8 mouse cellular contexts compared by ENCODE assay signal in genomic region chr13:40722741-40723597, GRCm38 (mm10). TPM values are rescaled to one million over a fixed set of nuclear protein-coding genes. Genes with fewer than 3 reads are reported as not detected.
DNase-seq lines count a peak whose midpoint lies in the region; ATAC-seq and TF ChIP-seq lines count a peak whose summit lies in the region.

No protein-coding gene starts in this region.

- H3K4me1 ChIP-seq in hindbrain, postnatal 0 days (ENCODE audit: insufficient read depth, low read length), result no peaks in the 10 kb centered on the region

- peak; percentile 93 for ATAC-seq in common myeloid progenitor, adult 5-6 weeks (replicated peaks; ENCODE audit: low read depth, poor library complexity, severe bottlenecking)
- ATAC-seq in hindbrain, postnatal 0 days, result peak; percentile 97
- peak; percentile 88 for ATAC-seq in megakaryocyte progenitor cell, adult 5-6 weeks (replicated peaks; ENCODE audit: poor library complexity)

- TF ChIP-seq CTCF in gastrocnemius, adult 2 months (IDR thresholded peaks at IDR 0.05), result peak; percentile 38
- TF ChIP-seq CTCF in hindbrain, postnatal 0 days (IDR thresholded peaks at IDR 0.05; ENCODE audit: low read depth), result peak; percentile 71

- H3K27me3 ChIP-seq in hindbrain, postnatal 0 days (ENCODE audit: insufficient read depth, low read length), result peaks cover 75% of the 10 kb centered on the region

- peak overlapping the region; percentile 50 for H3K27ac ChIP-seq in gastrocnemius, adult 2 months
- H3K27ac ChIP-seq in hindbrain, postnatal 0 days, result peak overlapping the region; percentile 27; the same call in 1 of the 2 replicates

- no peaks in the 10 kb centered on the region for H3K9me3 ChIP-seq in hindbrain, postnatal 0 days (ENCODE audit: low read length)

- WGBS in hindbrain, postnatal 0 days, result under 1% methylated on average over 67 of the region's 70 CpGs

- H3K4me3 ChIP-seq in gastrocnemius, adult 2 months, result peak overlapping the region; percentile 76
- H3K4me3 ChIP-seq in hindbrain, postnatal 0 days (ENCODE audit: low read length), result peak overlapping the region; percentile 50

- intact Hi-C loops in gastrocnemius, adult 2 months (cut with DNase I), result no loop called here
- intact Hi-C loops in left cerebral cortex, postnatal 10 days (cut with DNase I), result no loop called here

- peak overlapping the region; percentile 59 for H3K4me2 ChIP-seq in hindbrain, postnatal 0 days (ENCODE audit: low read depth, low read length)

- H3K36me3 ChIP-seq in hindbrain, postnatal 0 days (ENCODE audit: insufficient read depth, low read length), result no peaks in the 10 kb centered on the region

- peak; percentile 98 for DNase-seq in adipocyte (ENCODE audit: low spot score)
- peak; percentile 94 for DNase-seq in gastrocnemius, adult 2 months
- DNase-seq in hindbrain, postnatal 0 days (ENCODE audit: low spot score), result peak; percentile 97
- DNase-seq in left cerebral cortex, postnatal 10 days (ENCODE audit: extremely low spot score in 1 of 2, low spot score in 2 of 2), result peak; percentile 77 to 93
- peak; percentile 89 to 91 for DNase-seq in right cerebral cortex, postnatal 10 days (ENCODE audit: low spot score in 2 of 2)
- peak; percentile 92 for DNase-seq in urinary bladder, postnatal 14 days (ENCODE audit: low spot score)

- peak overlapping the region; percentile 18 for H3K9ac ChIP-seq in hindbrain, postnatal 0 days (replicated peaks; ENCODE audit: low read length)

RNA-seq across cellular contexts. Expression of gene Tfap2a, which starts 15.2 kb away (rescaled TPM):
- 0.23 TPM in 1 of 2 replicates, not detected in the other for total RNA-seq in common myeloid progenitor, adult 5-6 weeks (2017)
- total RNA-seq in gastrocnemius, adult 2 months (2021), result under 1 TPM in 1 of 2 experiments, not detected in 1; 0.06 TPM
- total RNA-seq in hindbrain, postnatal 0 days (2014; rRNA removed), result 2.1 and 4.7 TPM in 2 replicates
- 6.9 and 7.2 TPM in 2 replicates for polyA plus RNA-seq in hindbrain, postnatal 0 days (2015; fragmentation: Nextera tagmentation; extraction: Ambion mirVana)
- under 1 TPM; 0.49 to 0.51 TPM for total RNA-seq in left cerebral cortex, postnatal 10 days (2021)
- 0.07 and 0.22 TPM in 2 replicates for total RNA-seq in megakaryocyte progenitor cell, adult 5-6 weeks (2015)
- not detected in 2 replicates for total RNA-seq in megakaryocyte progenitor cell, adult 5-6 weeks (2017)

Comparison
In these comparisons a context has a peak if more than half of its experiments do, and no peak if none do; other contexts are left out.
1. Peak in every context shown above with its lines: DNase-seq, ATAC-seq, H3K4me3 ChIP-seq and H3K27ac ChIP-seq.